Mouse (Mus musculus) megakaryocyte-erythroid progenitor cell, adult 5-6 weeks (primary cell): Measurements from ENCODE around the gene Cpeb2. TPM values are rescaled to one million over a fixed set of nuclear protein-coding genes. Genes with fewer than 3 reads are reported as not detected.
A peak's percentile ranks its signal among the peaks of the same experiment; 100 is the strongest.

Experiments
- ATAC-seq: replicated peaks from 2 replicates; pipeline ENCODE4 v1.8.0; 2016; ENCODE audit warnings: mild to moderate bottlenecking, inconsistent platforms; ENCODE audit not compliant: severe bottlenecking, poor library complexity, low FRiP score, low TSS enrichment
- total RNA-seq, 2 experiments: library from RNA; stranded (forward) in 1 of 2; stranded (reverse) in 1 of 2; fragments of 200-1000, 215-1000 nt in 1 of 2; fragments of >200 nt in 1 of 2; fragmentation: Nextera tagmentation in 1 of 2; gene quantifications; 2 replicates each; pipeline ENCODE4 v1.2.3; 2014 to 2017

Gene Cpeb2
- total RNA-seq, 2 experiments from 2014 or later: 0.50 to 6.1 TPM

DNA sequence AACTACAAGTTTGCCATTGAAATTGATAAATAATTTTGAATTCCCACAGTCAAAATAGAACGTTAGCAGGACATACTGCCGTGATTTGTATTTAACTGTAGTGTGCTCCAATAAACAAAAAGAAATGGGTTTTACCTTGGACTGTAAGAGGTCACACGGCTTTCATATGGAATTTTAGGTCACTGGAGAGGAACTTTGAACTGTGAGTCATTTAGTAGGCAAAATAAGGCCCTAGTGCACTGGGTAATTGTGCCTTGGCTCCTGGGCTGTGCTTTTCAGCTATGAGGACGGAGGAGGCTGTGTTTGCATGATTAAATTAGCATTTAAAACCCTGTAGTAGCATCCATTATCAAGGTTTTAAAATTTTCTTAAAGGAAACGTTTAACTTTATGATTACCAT, 3.0 kb downstream of the Cpeb2 start:
- no peak for ATAC-seq

DNA sequence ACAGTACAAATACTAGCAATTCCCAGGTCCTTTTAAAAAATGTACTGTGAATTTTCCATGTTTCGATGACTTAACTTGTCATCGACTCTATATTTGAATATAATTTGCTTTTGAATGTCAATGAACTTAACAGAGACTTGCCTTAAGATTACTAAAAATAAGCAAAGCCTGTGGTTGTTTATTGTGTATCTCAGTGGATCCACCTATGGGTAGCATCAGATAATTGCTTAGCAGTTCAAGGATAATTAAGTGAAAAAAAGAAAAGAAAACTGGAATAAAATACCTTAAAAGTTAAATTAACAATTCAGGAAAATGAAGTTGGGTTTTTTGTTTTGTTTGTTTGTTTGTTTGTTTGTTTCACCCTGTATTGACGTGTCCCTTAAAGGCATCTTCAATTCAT, 3.5 kb downstream of the Cpeb2 start:
- no peak for ATAC-seq

DNA sequence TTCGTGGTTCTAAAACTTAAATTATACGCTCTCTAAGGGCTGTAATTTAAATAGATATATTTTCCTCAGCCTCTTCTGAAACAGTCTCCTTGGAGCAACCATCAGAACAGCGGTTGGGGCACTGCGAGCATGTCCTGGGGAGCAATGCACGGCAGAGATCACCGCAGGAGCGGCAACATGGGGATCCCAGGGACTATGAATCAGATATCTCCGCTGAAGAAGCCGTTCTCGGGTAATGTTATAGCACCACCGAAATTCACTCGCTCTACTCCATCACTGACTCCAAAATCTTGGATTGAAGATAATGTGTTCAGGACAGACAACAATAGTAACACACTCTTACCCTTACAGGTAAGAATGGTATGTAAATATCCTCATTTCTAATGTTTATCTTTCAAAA, 4.3 kb downstream of the Cpeb2 start:
- ATAC-seq: no peak

DNA sequence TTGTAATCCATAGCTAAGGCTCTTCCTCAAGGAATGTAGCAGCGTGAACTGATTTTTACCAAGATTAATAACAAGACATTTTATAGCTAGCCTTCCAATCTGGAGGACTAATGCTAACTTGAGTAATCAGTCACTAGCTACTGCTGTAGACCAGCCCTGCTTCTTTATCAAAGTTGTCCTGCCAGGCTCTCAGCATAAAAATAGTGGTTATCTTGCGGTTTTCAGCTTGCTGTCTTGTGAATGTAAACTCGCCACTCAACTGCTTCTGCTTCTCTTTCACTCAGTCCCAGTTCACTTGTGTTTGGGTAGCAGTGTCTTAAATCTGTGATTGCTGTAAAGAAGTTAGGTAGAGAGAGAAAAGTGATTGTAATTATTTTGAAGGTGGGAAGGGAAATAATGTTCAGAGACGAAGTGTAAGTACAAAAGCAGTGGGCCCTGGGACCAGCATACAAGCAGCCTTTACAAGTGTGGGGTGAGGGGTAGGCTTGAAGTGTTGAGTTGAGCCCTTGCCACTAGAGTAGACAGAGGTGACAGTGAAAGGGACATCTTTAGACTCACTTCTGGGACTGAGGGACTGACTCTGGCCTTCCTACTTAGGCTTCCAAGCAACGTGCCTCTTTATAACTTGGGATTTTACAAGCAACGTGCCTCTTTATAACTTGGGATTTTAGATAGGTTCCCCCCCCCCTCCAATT, 6.3 kb downstream of the Cpeb2 start:
- ATAC-seq: peak; percentile 85

DNA sequence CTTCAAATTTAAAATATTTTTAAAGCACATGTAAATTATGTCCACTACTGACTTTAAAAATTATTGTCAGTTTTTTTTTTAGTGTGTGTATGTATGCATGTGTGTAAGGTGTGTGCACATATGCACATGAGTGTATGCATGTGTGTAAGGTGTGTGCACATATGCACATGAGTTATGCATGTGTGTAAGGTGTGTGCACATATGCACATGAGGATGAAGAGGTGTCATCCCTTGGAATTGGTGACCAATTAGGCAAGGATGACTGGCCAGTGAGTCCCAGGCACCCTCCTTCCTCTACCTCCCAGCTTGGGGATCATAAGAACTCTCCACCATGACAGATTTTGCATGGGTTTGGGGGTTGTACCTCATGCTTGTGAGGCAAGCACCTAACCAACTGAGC, 7.8 kb downstream of the Cpeb2 start:
- no peak for ATAC-seq

DNA sequence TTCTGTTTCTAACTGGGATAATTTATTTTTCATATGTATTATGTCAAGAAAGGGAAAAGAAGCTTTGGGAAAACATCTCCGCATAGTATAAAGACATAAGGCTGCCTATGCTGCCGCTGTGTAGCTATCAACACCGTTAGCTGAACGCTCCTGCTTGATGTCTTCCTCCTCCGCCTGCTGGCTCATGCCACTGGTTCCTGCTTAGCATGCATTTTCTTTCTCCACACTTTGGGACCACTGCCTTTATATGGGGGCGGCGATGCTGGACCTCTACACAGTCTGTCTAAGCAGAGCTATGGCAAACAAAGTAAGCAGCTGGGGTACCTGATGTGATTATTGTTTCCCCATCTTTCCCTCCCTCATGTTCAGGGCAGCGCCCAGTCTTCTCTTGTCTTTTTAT, 13.3 kb downstream of the Cpeb2 start:
- no peak for ATAC-seq

DNA sequence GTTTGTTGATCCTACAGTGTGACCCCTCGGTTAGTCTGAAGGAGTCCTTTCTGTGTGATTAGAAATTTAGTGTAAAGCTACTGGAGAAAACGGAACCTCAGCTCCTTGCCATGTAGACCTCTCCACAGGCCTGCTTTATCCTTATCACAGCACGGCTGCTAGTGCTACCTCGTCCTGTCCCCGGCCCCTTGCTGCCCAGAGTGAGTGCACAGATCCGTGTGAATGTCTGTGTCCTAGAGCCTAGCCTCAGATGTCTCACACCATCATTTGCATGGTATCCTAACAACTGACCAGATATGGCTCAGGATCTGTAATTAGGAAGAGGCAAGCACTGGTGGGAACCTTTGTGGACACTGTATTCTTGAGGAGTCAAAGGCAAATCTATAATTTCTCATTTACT, 14.0 kb downstream of the Cpeb2 start:
- ATAC-seq: no peak

DNA sequence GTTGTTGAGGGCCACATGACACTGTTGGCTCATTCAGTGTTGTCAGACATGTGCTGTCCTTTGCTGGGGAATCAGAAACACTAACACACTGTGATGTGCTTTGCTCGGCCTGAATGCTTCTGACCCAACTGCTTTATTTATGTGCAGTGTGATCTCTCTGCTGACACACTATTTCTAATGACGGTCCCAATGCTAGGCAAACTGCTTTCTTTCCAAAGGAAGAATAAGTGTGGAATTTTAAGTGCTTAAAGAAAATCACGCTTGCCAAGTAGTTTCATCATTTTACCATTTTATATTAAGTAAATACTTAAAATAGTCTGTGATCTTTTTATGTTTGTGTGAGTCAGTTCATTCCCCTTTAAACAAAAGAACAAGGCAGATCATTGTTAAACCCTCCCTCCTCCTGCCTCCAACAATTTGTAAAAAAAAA, 15.0 kb downstream of the Cpeb2 start:
- no peak for ATAC-seq

DNA sequence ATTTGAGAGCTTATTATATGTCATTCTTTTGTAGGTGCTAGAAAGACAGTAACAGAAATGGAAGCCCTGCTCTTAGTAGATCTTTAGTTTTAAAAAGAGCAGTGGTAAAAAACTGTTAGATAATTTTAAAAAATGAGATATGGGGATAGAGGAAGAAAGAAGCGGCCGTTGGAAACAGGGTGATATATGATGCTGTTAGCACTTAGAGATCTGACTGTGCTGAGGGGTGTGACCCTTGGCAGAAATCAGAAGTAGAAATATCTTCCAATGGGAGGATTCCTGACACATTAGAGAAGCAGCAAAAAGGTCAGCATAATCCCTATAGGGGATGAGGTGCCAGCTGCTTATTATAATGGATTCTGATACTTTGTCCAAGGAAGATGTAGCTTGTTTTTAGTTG, 24.5 kb downstream of the Cpeb2 start:
- ATAC-seq: no peak

DNA sequence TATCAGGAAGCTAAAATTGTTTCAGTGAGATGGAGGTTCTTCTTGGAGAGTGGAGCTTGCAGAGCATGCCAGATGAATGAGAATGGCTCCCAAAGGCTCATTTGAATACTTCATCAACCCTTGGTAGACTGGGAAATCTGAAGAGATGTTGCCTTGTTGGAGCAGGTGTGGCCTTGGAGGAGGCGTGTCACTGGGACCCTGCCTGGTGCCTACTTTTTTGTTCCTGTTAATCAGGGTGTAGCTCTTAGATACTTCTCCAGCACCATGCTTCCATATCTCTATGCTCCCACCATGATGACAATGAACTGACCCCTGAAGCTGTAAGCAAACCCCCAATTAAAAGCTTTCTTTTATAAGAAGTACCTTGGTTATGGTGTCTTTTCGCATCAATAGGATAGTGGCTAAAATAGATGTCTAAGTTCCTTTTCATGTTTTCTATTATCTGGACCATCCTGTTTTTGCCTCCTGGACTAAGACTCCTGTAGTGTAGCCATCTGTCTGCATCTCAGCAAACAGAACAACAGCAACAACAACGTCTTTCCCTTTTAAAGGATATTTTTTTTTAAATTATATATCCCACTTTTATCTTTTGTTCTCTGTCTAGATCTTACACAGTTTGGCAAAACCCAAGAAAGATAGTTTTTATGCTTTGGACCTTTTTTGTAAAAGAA, 25.6 kb downstream of the Cpeb2 start:
- no peak for ATAC-seq

DNA sequence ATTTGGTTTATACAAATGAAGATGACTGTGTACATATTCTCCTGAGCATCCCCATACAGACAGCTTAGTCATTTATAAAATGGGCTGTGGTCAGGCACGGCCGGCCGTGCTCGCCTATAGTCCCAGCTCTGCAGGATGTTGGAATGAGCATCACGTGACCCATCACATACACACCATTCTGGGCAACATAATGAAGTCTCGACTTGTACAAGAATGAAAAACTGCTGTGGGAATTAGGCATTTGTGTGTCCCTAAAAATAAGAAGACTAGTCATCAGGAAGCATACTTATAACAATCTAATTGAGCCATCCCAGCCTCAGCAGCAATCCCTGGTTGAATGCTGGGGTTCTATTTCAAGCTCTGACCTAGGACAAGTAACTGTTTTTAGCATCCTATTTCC, 28.8 kb downstream of the Cpeb2 start:
- no peak for ATAC-seq

DNA sequence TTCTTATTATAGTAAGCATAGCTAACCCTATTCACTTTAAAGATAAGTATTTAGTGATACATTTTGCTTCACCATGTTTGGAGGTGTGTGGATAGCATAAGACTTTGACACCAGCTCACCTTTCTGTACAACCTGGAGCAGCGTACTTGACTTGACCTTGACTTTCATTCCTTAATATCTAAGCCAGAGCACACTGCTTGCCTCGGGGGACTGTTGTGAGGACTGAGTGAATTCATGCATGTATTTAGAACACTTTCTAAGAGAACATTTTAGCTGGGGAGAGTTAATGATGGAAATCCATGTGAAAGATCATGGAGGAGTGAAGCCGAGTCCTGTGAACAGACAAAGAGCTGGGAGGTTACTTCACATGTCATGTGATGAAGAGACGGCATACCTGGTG, 31.0 kb downstream of the Cpeb2 start:
- ATAC-seq: no peak

DNA sequence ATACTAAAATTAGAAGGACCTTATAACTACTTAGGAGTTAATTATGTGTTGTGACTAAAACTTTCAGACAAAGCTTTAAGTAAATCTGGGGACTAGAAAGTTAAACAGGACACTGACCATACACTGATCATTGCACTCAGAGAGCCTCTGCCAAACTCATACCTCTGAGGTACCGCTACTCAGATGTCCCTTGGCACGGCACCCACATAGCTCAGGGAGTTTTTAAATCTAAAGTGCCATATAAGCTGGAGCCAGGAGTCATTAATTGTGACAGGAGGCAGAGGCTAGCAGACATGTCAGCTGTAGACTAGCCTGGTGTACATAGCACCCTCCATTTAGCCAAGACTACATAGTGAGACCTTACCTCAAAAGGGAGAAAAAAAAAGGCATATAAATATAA, 31.7 kb downstream of the Cpeb2 start:
- no peak for ATAC-seq

DNA sequence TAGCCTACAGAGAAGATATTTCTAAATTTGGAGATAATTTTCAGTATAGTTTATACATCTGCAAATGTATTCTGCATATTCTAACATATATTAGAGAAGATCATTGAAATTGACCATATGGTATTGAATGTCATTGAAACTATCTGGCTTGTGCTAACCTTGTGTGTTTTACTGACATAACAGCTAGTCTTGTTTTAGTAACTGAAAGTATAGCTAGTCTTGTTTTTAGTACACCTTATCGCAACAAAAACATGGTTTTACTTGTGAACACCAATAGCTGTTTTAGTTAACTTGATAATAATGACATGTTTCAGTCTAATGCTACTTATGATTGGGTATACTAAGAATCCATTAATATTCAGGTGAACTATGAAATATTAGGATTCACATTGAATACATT, 45.0 kb downstream of the Cpeb2 start:
- ATAC-seq: no peak

DNA sequence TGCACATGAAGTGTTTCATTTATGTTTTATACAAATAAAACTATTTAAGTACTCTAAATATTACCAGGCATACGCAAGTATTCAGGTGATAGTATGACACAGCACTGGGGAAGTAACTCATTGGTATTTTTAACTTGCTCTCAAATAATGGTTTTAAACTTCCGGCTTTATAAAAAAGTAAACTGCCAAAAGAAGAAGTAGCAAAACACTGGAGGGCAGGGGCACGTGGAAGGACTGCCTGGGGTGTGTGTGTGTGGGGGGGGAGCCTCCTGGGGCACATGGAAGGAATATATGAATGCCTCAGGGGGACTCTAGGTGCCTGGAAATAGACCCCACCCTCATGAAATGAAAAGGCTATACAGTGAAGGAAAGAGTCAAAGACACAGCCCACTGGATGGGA, 46.8 kb downstream of the Cpeb2 start:
- no peak for ATAC-seq

DNA sequence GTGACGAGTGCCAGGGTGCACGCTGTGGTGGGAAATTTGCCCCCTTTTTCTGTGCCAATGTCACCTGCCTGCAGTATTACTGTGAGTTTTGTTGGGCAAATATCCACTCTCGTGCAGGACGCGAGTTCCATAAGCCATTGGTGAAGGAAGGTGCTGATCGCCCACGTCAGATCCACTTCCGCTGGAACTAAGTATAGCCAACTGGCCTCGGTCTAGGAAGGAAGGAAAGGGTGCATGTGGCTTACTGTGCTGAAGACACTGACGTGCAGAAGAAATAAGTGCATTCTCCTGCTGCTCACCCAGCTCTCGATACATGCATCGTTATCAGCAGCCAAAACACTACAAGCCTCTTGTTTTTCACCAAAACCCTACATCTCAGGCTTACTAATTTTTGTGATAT, 52.8 kb downstream of the Cpeb2 start:
- ATAC-seq: no peak

DNA sequence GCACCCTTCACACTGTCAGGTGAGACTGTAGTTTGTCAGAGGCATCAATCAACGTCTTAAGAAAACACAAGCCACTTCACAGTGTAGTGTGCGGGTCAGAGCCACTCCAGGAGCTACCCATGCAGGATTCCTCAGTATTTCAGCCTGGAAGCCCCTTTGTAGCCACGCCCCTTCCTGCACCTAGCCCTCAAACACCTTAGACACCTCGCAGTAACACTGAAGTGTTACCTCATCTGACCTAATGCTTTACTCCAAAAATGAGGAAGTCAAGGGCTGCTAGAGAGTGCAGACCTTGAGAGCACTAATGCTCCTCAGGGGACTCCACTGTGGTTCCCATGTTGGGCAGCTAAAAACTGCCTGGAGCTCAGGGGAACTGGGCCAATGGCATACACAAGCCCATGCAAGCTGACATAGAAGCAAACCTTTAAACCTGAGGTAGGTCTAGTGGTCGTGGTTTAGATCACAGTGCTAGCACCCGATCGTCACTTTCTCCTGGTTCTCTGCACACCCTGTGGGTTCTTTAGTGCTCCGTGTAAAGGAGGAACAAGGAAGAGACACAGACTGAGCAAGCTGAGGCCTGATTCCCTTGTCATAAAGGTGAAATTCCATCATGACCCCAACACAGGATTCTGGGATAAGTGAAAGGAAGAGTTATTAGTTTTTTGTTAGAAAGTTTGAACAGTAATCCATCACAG, 56.9 kb downstream of the Cpeb2 start:
- ATAC-seq: peak; percentile 50; the same call in 1 of the 2 replicates

DNA sequence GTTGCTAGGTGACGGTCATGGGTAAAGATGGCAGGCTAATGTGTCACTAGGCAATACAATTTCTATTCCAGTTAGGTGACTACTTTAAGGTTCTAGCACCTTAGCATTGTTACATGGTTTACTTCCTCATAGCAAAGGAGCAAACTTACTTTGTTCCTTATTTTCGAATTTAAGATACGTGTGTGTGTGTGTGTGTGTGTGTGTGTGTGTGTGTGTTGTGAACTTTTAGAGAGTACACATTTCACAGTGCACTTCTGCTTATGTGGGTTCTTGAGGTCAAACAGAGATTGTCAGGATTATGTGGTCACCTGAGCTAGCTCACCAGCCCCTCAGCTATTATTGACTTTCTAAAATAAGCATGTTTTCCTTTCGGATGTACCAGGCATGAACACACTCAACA, 60.2 kb downstream of the Cpeb2 start:
- ATAC-seq: no peak

DNA sequence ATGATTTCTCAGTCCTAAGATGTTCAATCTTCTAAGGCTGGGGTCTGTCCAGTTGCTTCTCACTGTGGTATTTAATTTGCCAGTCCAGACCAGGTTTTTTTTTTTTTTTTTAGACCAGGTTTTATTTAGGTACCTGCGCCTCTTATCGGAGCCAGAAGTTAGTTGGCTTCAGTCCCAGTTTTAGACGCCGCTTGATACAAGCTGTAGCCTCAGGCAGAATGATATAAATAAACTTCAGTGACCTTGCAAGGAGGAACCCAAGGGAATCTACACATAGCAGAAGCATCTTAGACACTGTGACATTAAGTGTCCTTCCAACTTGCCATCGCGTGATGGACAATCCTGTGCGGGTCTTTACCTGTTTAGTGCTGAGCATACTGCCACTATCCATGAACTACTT, 64.5 kb downstream of the Cpeb2 start:
- ATAC-seq: peak; percentile 71

DNA sequence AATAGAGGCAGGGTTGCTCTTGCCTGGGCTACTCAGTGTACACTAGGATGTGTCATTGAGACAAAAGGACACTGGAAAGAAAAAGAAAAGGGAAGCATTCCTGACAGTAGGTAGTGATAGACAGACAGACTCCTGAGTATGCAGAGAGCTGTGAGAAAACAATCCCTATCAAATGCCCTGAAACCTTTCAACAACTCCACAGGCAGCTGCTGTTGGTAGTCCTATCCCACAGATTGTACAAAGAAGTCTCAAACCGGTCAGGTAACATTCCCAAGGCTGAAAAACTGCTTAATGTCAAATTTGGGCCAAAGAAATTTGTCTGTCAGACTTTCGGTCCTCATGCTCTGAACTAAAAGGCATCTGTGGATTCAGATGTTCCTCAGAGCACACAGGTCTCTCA, 66.0 kb downstream of the Cpeb2 start:
- no peak for ATAC-seq

DNA sequence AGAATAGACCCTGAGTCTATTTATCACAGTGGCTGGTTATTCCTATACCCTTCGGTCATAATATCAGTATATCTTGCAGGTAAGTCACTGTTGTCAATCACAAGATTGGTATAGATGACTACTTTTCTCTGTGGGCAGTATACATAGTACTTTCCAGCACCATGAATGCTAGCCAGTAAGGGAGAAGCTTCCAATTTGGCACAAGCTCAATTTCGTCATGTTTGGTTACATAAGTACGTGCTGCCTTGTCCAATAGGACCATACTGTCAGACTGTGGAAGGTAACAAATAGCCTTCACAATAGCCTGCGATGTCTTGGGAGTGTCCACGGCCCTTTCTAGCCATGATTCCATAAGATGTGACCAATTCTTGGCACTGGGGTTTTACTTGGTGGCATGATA, 67.1 kb downstream of the Cpeb2 start:
- ATAC-seq: no peak
